Mouse (Mus musculus) limb, embryonic 12.5 days (tissue): ENCODE measurements around the gene Myo9a. TPM values are rescaled to one million over a fixed set of nuclear protein-coding genes. Genes with fewer than 3 reads are reported as not detected.
"Not testable (repeated sequence)": the region's sequence is repeated elsewhere in the genome, so short reads cannot be mapped to it uniquely, and the experiment has no call there.

Experiments used
- ATAC-seq: fragments of 200-750 bp; cut with Nextera tagmentation; 2 replicates; pipeline ENCODE4 v1.8.0; 2017; ENCODE audit warnings: low read depth, moderate TSS enrichment; ENCODE audit not compliant: insufficient number of reproducible peaks, insufficient read depth, low FRiP score, low TSS enrichment
- H3K27ac ChIP-seq: fragments of 300-500 bp; sonication (generic); 2 replicates; pipeline ENCODE4 v1.5.1; 2016; ENCODE audit warnings: mild to moderate bottlenecking, moderate library complexity
- H3K27me3 ChIP-seq: fragments of 300-500 bp; sonication (generic); 2 replicates; pipeline ENCODE4 v1.6.1; 2016; ENCODE audit warnings: mild to moderate bottlenecking, moderate library complexity
- H3K36me3 ChIP-seq: fragments of 300-500 bp; sonication (generic); 2 replicates; pipeline ENCODE4 v1.6.1; 2016; ENCODE audit warnings: mild to moderate bottlenecking, moderate library complexity
- H3K4me1 ChIP-seq: fragments of 300-500 bp; sonication (generic); replicated peaks from 2 replicates; pipeline ENCODE4 v1.6.1; 2016
- H3K4me2 ChIP-seq: fragments of 300-500 bp; sonication (generic); 2 replicates; pipeline ENCODE4 v1.6.1; 2016; ENCODE audit warnings: mild to moderate bottlenecking, moderate library complexity
- H3K4me3 ChIP-seq: fragments of 300-500 bp; sonication (generic); replicated peaks from 2 replicates; pipeline ENCODE4 v1.5.1; 2016; ENCODE audit warnings: mild to moderate bottlenecking
- H3K9ac ChIP-seq: fragments of 300-500 bp; sonication (generic); replicated peaks from 2 replicates; pipeline ENCODE4 v1.6.1; 2016; ENCODE audit warnings: mild to moderate bottlenecking, moderate library complexity
- H3K9me3 ChIP-seq: fragments of 300-500 bp; sonication (generic); 2 replicates; pipeline ENCODE4 v1.6.1; 2016; ENCODE audit warnings: mild to moderate bottlenecking, moderate library complexity
- WGBS: fragments of 180-500 bp; shearing (Covaris S2); methylation state at CpG from one replicate; pipeline ENCODE4 v1.1.7; 2016; 5-methylcytosine and 5-hydroxymethylcytosine counted together
- polyA plus RNA-seq: library from polyadenylated mRNA; unstranded; fragments of >200 nt; fragmentation: Nextera tagmentation; extraction: Ambion mirVana; gene quantifications from 2 replicates; pipeline ENCODE4 v1.2.1, GENCODE M21; 2016

Myo9a gene
- polyA plus RNA-seq, 1 experiment from 2014 or later: 16.6 TPM

DNA sequence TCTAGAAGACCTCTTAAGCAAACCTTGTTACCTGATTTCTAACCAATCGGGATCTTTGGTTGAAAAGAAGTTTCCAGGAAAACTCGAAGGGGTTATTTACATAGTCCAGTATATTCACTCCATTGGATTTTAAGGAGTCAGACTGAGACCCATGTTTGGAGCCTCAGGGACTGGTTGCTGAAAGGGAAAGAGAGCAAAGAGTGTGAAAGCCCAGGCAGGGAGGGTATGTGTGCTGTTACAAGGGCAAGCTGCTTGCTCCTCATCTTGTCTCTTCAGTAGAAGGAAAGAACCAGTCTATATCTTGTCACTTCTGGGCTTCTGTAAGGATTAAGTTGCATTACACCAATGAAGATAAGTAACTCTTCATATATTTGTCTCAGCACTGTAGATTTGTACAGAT, 1.3 kb downstream of the Myo9a start:
- Histone ChIP-seq H3K36me3 (no peaks in the 10 kb centered on the region), H3K4me3 (peak overlapping the region; percentile 86), H3K9me3 (no peaks in the 10 kb centered on the region), H3K4me1 (peaks cover 7% of the 10 kb centered on the region), H3K4me2 (peak overlapping the region; percentile 71), H3K9ac (peak overlapping the region; percentile 85), H3K27me3 (no peaks in the 10 kb centered on the region), H3K27ac (no peak overlapping the region)
- ATAC-seq: no peak
- 13% methylated on average over 2 of the region's 2 CpGs for WGBS

DNA sequence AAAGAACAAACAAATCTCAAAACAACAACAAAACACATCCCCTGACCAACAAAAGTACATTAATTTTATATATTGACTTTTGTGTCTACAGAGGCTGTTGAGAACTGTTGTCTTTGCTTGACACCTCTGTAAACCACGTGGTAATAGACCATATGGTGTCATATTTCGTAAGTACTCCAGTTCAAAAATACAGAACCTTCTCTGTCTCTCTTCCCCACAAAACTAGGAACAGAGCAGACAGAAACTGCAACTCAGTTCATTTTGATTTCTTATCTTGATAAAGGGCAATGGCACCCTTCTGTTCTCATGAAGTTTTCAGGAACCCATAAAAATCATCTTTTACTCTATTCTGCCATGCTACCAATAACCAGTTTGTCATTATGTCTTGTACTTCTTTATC, 4.5 kb downstream of the Myo9a start:
- H3K4me1 ChIP-seq: peaks cover 4% of the 10 kb centered on the region
- H3K36me3 ChIP-seq: no peaks in the 10 kb centered on the region
- WGBS: 56% methylated on average over 2 of the region's 2 CpGs
- no peak overlapping the region for H3K4me2 ChIP-seq
- no peak overlapping the region for H3K4me3 ChIP-seq
- no peak for ATAC-seq
- no peak overlapping the region for H3K27ac ChIP-seq
- H3K9ac ChIP-seq: no peak overlapping the region
- H3K9me3 ChIP-seq: no peaks in the 10 kb centered on the region
- no peaks in the 10 kb centered on the region for H3K27me3 ChIP-seq

DNA sequence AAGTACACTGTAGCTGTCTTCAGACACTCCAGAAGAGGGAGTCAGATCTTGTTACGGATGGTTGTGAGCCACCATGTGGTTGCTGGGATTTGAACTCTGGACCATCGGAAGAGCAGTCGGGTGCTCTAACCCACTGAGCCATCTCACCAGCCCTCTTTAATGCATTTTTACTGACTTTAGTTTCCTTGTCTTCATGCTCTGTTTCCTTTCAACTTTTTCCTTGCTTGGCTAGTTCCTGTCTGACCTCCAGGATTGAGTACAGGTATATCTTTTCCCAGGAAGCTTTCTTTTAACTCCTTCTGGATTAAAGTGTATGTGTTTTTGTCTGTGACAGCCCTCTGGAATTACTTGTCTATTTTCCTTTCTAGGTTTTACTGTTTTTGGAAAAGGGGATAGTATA, 6.3 kb downstream of the Myo9a start:
- H3K4me2 ChIP-seq, H3K4me1 ChIP-seq, H3K4me3 ChIP-seq, H3K9ac ChIP-seq, H3K9me3 ChIP-seq, H3K36me3 ChIP-seq, H3K27me3 ChIP-seq, ATAC-seq, H3K27ac ChIP-seq: not testable (repeated sequence)
- 88% methylated on average over 3 of the region's 3 CpGs for WGBS

DNA sequence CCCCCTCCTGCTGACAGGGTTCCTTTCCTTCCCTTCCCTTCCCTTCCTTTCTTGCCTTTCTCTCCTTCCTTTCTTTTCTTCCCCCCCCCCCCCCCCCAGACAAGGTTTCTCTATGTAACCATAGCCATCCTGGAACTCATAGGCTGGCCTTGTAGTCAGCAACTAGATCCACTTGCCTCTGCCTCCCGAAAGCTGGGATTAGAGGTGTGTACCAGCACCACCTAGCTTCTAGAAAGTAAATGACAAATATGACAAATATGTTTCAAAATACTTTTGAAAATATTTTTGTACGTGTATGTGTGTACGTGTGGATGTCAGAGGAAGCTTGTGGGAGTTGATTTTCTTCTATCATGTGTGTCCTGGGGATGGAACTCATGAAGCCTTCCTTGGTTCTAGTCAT, 9.8 kb downstream of the Myo9a start:
- Histone ChIP-seq H3K4me2 (no peak overlapping the region), H3K4me1 (no peaks in the 10 kb centered on the region), H3K9me3 (no peaks in the 10 kb centered on the region), H3K4me3 (no peak overlapping the region), H3K27me3 (no peaks in the 10 kb centered on the region), H3K9ac (no peak overlapping the region), H3K27ac (no peak overlapping the region), H3K36me3 (no peaks in the 10 kb centered on the region)
- no peak for ATAC-seq
- 88% methylated on average over 3 of the region's 3 CpGs for WGBS

DNA sequence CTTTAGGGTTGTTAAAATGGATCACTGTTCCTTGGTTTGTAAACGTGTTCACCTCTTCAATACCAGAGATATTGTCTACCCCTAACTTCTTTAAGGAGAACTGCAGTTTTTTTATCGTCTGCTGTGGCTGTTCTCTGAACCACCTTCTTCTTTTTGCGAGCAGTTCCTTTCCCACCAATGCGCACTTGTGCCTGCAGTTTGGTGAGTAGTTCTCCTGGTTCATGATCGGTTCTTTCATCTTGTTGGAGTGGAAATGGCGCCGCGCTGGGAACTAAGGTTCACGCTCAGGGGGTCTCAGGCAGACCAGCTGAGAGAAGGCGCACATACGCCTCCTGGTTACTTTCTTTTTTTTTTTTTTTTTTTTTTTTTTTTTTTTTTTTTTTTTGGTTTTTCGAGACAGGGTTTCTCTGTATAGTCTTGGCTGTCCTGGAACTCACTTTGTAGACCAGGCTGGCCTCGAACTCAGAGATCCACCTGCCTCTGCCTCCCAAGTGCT, 16.3 kb downstream of the Myo9a start:
- not testable (repeated sequence) for H3K9me3 ChIP-seq, H3K4me2 ChIP-seq, ATAC-seq, H3K27me3 ChIP-seq, H3K4me1 ChIP-seq, H3K27ac ChIP-seq, H3K9ac ChIP-seq, H3K4me3 ChIP-seq, H3K36me3 ChIP-seq
- 87% methylated on average over 12 of the region's 13 CpGs for WGBS

DNA sequence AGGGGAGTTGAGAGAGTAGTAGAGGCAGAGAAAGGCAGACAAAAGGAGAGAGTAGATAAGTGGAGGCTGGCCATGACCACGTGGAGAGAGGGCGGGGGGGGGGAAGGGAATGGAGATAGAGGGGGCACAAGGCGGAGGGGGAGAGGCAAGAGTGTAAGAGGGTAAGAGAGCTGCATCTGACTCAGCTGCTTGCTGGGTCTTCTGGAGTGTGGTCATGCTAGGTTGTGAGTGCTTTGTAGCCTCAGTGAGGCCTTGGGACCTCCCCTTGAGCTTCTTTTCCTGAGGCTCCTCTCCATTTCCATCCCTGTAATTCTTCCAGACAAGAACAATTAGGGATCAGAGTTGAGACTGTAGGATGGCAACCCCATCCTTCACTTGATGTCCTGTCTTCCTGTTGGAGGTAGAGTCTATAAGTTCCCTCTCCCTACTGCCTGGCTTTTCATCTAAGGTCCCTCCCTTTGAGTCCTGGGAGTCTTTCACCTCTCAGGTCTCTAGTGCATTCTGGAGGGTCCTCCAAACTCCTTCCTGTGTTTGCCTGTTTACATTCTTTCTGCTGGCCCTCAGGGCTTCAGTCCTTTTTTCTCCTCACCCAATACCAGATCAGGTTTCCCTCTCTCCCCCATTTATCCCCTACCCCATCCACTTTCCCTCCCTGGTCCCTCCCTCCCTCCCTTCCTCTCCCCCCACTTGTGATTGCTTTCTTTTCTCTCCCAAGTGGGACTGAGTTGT, 55.5 kb downstream of the Myo9a start:
- not testable (repeated sequence) for H3K9ac ChIP-seq, ATAC-seq, H3K27me3 ChIP-seq, H3K4me2 ChIP-seq, H3K4me1 ChIP-seq, H3K27ac ChIP-seq, H3K4me3 ChIP-seq, H3K9me3 ChIP-seq
- H3K36me3 ChIP-seq: peaks cover 30% of the 10 kb centered on the region
- 85% methylated on average over 3 of the region's 3 CpGs for WGBS

DNA sequence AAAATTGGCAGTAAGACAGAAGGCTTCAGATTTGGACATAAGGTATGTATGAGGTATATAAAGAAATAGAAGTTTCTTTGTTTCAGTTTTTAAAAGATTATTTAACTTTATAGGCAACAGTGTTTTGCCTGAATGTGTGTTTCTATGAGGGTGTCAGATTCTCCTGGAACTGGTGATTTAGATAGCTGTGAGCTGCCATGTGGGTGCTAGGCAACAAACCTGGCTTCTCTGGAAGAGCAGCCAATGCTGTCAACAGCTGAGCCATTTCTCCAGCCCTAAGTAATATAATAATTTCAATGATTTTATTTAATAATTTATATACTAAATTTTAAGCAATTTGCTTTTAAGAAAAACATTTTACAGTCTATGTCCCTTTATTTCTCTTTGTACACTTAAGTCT, 133.9 kb downstream of the Myo9a start:
- no peaks in the 10 kb centered on the region for H3K27me3 ChIP-seq
- H3K4me3 ChIP-seq: no peak overlapping the region
- H3K27ac ChIP-seq: no peak overlapping the region
- H3K4me1 ChIP-seq: no peaks in the 10 kb centered on the region
- H3K36me3 ChIP-seq: peaks cover 24% of the 10 kb centered on the region
- no peak for ATAC-seq
- H3K9me3 ChIP-seq: no peaks in the 10 kb centered on the region
- no peak overlapping the region for H3K4me2 ChIP-seq
- H3K9ac ChIP-seq: no peak overlapping the region

DNA sequence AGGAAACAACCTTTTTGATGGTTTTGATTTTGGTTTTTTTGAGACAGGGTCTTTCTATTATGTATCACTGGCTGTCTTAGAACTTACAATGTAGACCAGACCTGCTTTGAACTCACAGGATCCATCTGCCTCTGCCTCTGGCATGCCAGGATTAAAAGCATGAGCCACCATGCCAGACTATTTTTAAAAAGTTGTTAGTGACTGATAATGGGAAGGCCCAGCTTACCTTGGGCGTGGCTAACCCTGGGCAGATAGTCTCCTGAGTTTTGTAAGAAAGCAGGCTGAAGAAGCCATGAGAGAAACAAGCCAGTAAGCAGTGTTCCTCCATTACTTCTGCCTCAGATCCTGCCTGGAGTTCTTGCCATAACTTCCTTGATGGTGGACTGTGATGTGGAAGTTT, 152.7 kb downstream of the Myo9a start:
- Histone ChIP-seq H3K36me3 (peaks cover 28% of the 10 kb centered on the region), H3K4me2 (no peak overlapping the region), H3K4me1 (no peaks in the 10 kb centered on the region), H3K27ac (no peak overlapping the region), H3K9me3 (no peaks in the 10 kb centered on the region), H3K9ac (no peak overlapping the region), H3K27me3 (no peaks in the 10 kb centered on the region), H3K4me3 (no peak overlapping the region)
- ATAC-seq: no peak
- 86% methylated on average over 1 of the region's 1 CpGs for WGBS

DNA sequence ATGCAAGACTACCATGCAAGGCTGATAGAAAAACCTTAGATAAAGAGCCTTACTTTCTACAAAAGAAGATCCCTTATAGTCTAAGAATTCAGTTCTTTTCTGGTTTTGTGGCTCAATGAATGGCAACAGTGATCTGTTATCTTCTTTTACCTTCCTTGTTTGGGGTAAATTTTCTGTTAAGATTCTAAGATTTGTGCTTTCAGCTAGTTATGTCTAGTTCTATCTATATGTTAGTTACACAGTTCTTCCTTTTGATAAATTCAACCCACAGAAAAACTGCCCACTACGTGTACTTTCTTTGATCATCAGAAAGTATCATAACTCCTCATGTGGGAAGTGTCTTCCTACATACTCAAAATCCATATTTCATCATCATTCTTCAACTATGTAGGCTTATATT, 164.1 kb downstream of the Myo9a start:
- Histone ChIP-seq H3K27me3 (no peaks in the 10 kb centered on the region), H3K9ac (no peak overlapping the region), H3K4me1 (no peaks in the 10 kb centered on the region), H3K4me3 (no peak overlapping the region), H3K4me2 (no peak overlapping the region), H3K9me3 (no peaks in the 10 kb centered on the region), H3K27ac (no peak overlapping the region), H3K36me3 (peaks cover 21% of the 10 kb centered on the region)
- ATAC-seq: no peak
- whole genome bisulfite sequencing: 84% methylated on average over 1 of the region's 1 CpGs

DNA sequence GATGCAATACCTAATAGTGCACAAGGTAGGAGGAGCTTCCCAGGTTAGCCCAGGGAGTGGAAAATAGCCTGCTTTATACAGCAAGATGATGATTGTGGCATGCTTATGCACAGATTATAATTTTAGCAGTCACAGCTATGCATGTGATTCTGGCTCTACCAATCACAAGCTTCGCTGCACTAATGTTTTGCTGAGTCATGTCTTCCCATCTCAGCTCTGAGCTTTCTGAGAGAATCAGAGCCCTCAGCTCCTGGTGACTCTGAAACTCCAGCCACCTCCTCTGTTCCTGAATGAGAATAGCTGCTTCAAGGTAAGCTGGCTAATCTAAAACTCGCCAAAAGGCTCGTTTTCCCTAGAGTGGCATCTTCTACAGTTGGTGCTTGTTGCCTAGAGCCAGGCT, 179.6 kb downstream of the Myo9a start:
- no peak for ATAC-seq
- peaks cover 14% of the 10 kb centered on the region; the same call in 1 of the 2 replicates for H3K36me3 ChIP-seq
- no peak overlapping the region for H3K27ac ChIP-seq
- H3K27me3 ChIP-seq: no peaks in the 10 kb centered on the region
- H3K4me3 ChIP-seq: no peak overlapping the region
- H3K4me1 ChIP-seq: no peaks in the 10 kb centered on the region
- H3K9ac ChIP-seq: no peak overlapping the region
- no peaks in the 10 kb centered on the region for H3K9me3 ChIP-seq
- WGBS: 79% methylated on average over 3 of the region's 3 CpGs
- H3K4me2 ChIP-seq: no peak overlapping the region

DNA sequence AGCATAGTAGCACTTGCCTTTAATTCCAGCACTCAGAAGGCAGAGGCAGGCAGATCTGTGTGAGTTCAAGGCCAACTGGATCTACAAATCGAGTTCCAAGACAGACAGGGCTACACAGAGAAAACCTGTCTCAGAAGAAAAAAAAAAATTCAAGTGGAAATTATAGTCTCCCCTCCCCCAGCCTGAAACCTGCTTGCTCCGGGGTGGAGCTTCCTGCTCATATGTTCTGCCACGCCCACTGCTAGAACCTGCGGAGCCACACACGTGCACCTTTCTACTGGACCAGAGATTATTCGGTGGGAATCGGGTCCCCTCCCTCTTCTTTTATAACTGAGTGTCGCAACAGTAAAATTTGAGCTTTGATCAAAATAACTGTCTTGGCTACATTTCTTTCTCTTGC, 185.2 kb downstream of the Myo9a start:
- H3K27me3 ChIP-seq, H3K9me3 ChIP-seq, H3K36me3 ChIP-seq, H3K9ac ChIP-seq, H3K27ac ChIP-seq, H3K4me2 ChIP-seq, H3K4me3 ChIP-seq, ATAC-seq: not testable (repeated sequence)
- H3K4me1 ChIP-seq: peaks cover 14% of the 10 kb centered on the region
- 82% methylated on average over 8 of the region's 8 CpGs for WGBS

DNA sequence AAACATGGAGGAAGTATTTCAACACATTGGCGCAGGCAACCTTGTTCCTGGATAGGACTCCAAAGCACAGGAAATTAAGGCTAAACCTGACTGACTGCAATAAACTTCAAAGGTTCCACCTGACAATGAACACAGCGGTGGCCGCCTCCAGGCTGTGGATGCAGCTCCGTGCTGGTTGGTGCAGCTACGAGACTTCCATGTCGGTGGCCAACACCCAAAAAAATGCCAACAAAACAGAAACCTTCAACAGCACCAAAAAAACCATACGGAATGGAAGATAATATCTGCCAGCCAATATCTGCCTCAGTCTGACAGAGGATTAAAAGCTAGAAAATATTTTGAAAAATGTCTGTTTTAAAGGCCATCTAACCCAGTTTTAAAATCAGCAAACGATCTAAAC, 187.8 kb downstream of the Myo9a start:
- H3K4me1 ChIP-seq: peaks cover 35% of the 10 kb centered on the region
- no peak overlapping the region for H3K4me2 ChIP-seq
- no peak for ATAC-seq
- no peaks in the 10 kb centered on the region for H3K27me3 ChIP-seq
- no peak overlapping the region for H3K4me3 ChIP-seq
- H3K9me3 ChIP-seq: no peaks in the 10 kb centered on the region
- H3K9ac ChIP-seq: no peak overlapping the region
- no peaks in the 10 kb centered on the region for H3K36me3 ChIP-seq
- 41% methylated on average over 8 of the region's 8 CpGs for WGBS
- no peak overlapping the region for H3K27ac ChIP-seq
